Mouse (Mus musculus) right cerebral cortex, postnatal 36 days (tissue): ENCODE measurements around the gene Kbtbd12.

Source experiments
- DNase-seq, 2 experiments: peaks; one replicate each; pipeline ENCODE4 v3.0.0; 2022; ENCODE audit warnings: low spot score in 2 of 2, mixed read lengths in 1 of 2

The Kbtbd12 gene

DNA sequence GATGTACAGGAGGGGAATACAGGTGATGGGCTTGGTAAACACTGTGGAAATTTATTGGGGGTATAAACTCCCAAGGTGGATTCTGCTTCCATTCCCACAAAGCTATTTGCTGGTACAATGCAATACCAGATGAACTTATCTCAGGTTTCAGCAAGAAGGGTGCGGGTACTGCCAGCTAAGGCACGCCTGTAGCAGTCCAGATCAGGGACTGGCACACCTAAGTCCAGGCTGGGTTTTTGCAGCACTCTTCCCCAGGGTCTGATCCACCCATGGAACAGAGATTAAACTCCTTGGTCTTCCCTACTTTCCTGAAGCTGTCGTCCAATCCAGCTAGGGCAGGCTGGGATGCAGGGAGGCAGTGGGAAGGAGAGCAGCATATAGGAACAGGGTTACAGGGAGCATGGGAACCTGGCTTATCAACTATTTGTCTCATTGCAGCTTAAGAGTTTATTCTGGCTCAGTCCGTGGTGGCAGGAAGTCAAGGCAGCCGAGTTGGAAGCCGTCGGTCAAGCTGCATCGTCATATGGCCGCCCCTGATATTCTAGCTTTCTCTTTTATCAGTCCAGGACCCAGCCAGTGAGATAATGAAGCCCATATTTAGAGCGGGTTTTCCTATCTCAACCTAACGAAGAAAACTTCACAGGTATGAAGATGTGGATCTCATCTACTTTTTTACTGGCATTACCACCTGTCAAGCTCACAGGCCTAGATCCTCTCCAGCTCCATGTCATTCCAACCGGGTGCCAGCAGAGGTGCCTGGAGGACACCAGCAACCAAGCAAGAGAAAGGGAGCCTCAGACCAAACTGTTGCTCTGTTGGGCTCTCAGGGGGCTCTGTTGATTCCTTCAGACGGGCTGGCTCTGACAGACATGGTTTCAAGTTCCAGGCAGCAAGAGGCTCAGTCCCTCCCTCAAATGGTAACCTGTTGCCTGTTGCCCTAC is 135.4 kb downstream of the Kbtbd12 start:
- no peak for DNase-seq

DNA sequence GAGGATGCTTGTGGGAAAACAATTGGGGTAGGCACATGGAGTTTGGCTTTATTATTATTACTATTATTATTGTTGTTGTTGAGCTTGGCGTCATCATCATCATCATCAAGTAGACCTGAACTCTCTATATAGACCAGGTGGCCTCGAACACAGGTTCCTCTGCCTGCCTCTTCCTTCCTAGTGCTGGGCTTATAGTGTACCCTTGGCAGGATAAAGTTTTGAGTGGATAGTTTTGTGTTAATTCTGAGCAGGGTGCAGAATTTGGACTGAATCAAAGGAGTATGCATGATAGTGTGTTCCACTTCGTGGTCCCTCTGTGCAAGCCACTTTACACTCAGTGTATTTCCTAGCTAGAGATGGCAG is 137.4 kb downstream of the Kbtbd12 start:
- DNase-seq = no peak

DNA sequence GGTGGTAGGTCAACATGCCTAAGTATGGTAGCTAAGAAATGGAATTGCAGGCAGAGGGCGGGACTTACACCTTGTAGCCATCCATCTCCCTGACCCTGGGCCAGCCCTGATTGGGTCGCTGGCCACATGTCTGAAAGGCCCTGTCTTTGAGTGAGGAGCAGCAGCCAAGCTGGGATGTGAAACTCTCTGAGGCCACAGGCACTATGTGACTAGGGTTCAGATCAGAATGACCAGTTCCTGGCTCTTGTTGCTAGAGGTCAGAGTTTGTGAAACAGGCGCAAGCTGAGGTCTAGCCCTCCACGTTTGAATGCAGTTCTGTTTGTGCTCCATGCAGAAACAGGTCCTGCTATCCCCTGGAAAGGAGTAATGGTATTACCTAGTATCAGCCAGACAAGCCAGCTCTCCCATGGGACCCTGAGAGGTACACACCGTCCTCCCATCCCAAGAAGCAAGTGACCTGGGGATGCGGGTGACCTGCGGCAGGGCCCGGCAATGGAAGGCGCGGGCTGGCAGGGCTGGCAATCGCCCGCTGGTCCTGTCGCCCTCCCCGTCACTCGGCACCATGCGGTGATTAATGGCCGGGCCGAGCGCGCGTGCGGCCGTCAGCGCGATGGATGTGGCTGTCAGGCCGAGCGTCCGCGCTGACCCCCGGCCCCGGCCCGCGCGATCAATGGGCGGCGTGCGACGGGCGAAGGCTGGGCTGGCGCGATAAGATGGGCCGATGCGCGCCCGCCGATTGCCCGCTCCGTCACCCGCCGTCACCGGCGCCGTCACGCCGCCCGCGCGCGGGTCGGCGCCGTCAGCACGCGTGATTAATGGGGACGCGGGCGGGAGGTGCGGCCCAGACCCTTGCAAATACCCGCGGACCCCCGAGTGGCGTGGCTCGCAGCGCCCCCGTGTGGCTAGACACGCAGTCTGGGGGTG is 138.0 kb downstream of the Kbtbd12 start:
- DNase-seq = peak in 1 of 2 experiments; percentile 49
